Mouse (Mus musculus) embryonic fibroblast, embryonic 13.5 days (primary cell): ENCODE data around the gene Epsti1.

ENCODE experiments used
- CTCF ChIP-seq: IDR thresholded peaks from 2 replicates; pipeline ENCODE4 v1.5.1; 2011; ENCODE audit warnings: mild to moderate bottlenecking, control low read depth, low read length, moderate library complexity, borderline replicate concordance; ENCODE audit not compliant: insufficient read depth
- POLR2A ChIP-seq: IDR thresholded peaks from 2 replicates; pipeline ENCODE4 v1.6.1; 2011; ENCODE audit warnings: low read depth, mild to moderate bottlenecking, control low read depth, low read length, moderate library complexity

- TF ChIP-seq POLR2A: no peak
- no peak for TF ChIP-seq CTCF
Measured at GRCm38 (mm10) chr14:77928021-77928420, 24.0 kb downstream of the Epsti1 start.
